Mouse (Mus musculus) midbrain, postnatal 0 days (tissue): ENCODE measurements at regions not wholly inside any gene's neighbourhood (a gene's known extent, or its start where the extent isn't known, plus 50 kb on each side); places are given as distances from the start of the nearest gene placed in this dataset.
"Not testable (repeated sequence)": the region's sequence is repeated elsewhere in the genome, so short reads cannot be mapped to it uniquely, and the experiment has no call there.

Experiments used
- ATAC-seq: fragments of 200-750 bp; cut with Nextera tagmentation; 2 replicates; pipeline ENCODE4 v1.8.0; 2017; ENCODE audit warnings: moderate number of reproducible peaks, mild to moderate bottlenecking, moderate TSS enrichment, moderate library complexity; ENCODE audit not compliant: low FRiP score
- DNase-seq: peaks from one replicate; pipeline ENCODE4 v3.0.0-alpha.2; 2015; ENCODE audit warnings: low spot score
- H3K27ac ChIP-seq: fragments of 300-500 bp; sonication (generic); 2 replicates; pipeline ENCODE4 v1.5.1; 2014; ENCODE audit warnings: low read depth, mild to moderate bottlenecking, low read length, mixed read lengths
- H3K27me3 ChIP-seq: fragments of 300-500 bp; sonication (generic); 2 replicates; pipeline ENCODE4 v1.6.1; 2014; ENCODE audit warnings: low read length, control low read depth, mixed read lengths; ENCODE audit not compliant: insufficient read depth
- H3K36me3 ChIP-seq: fragments of 300-500 bp; sonication (generic); 2 replicates; pipeline ENCODE4 v1.6.1; 2014; ENCODE audit warnings: low read length, control low read depth, mixed read lengths; ENCODE audit not compliant: insufficient read depth
- H3K4me1 ChIP-seq: fragments of 300-500 bp; sonication (generic); 2 replicates; pipeline ENCODE4 v1.6.1; 2014; ENCODE audit warnings: mild to moderate bottlenecking, control low read depth, antibody characterized with exemption, low read length, mixed read lengths; ENCODE audit not compliant: insufficient read depth
- H3K4me2 ChIP-seq: fragments of 300-500 bp; sonication (generic); 2 replicates; pipeline ENCODE4 v1.6.1; 2014; ENCODE audit warnings: low read depth, mild to moderate bottlenecking, low read length, mixed read lengths; ENCODE audit not compliant: poor library complexity, severe bottlenecking
- H3K4me3 ChIP-seq: fragments of 300-500 bp; sonication (generic); 2 replicates; pipeline ENCODE4 v1.5.1; 2014; ENCODE audit warnings: low read depth, mild to moderate bottlenecking, low read length, moderate library complexity
- H3K9ac ChIP-seq: fragments of 300-500 bp; sonication (generic); replicated peaks from 2 replicates; pipeline ENCODE4 v1.6.1; 2014; ENCODE audit warnings: mild to moderate bottlenecking, low read length, moderate library complexity, mixed read lengths; ENCODE audit not compliant: poor library complexity, severe bottlenecking
- H3K9me3 ChIP-seq: fragments of 300-500 bp; sonication (generic); 2 replicates; pipeline ENCODE4 v1.6.1; 2016; ENCODE audit warnings: low read length, control low read depth
- CTCF ChIP-seq: IDR thresholded peaks from 2 replicates; pipeline ENCODE4 v1.5.1; 2016; ENCODE audit warnings: antibody characterized with exemption, mild to moderate bottlenecking
- WGBS: fragments of 180-500 bp; shearing (Covaris S2); extraction: QIAGEN DNeasy Blood & Tissue Kit; methylation state at CpG from one replicate; pipeline ENCODE4 v1.1.7; 2014; 5-methylcytosine and 5-hydroxymethylcytosine counted together

DNA sequence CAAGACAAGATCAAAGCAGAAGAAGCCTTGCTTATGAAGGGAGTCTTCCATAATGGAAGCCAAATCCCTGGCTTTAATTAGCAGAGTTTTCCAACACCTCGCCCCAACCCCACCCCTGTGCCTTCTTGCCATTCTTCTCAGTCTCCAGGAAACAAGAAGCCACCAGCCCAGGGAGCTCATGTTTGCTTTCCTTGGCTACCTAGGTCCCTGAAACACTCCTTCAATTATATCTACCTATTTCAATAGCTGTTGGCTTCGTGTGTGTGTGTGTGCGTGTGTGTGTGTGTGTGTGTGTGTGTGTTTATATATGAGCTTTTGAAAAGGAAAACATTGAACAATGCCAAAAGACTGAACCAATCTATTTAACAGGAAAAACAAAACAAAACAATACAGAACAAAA is 82.5 kb upstream of the Nt5e start:
- Histone ChIP-seq H3K4me2 (no peak overlapping the region), H3K36me3 (no peaks in the 10 kb centered on the region), H3K9me3 (no peaks in the 10 kb centered on the region), H3K27ac (no peak overlapping the region), H3K27me3 (peaks cover 5% of the 10 kb centered on the region; the same call in 1 of the 2 replicates), H3K4me3 (no peak overlapping the region), H3K9ac (no peak overlapping the region), H3K4me1 (no peaks in the 10 kb centered on the region)
- WGBS: 84% methylated on average over 3 of the region's 3 CpGs
- no peak for ATAC-seq
- TF ChIP-seq CTCF: no peak
- no peak for DNase-seq

DNA sequence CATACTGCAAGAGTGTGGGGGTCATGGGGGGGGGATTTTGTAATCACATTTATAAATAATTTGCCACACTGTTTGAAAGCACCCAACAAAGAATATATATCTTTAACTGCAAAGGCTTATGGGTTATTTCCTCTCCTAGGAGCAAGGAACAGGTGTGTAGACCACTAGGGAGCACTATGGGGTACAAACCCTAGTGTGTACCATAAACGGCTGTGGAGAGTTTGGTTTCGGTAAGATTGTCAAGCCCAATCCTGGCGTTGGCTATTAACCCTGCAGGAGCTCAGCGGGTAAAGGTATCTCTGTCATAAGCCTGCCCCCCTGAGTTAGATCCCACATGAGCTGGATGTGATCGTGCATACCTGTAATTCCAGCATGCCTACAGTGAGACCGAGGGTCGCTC is 71.0 kb upstream of the Nt5e start:
- no peaks in the 10 kb centered on the region for H3K36me3 ChIP-seq
- H3K9me3 ChIP-seq: no peaks in the 10 kb centered on the region
- no peak for TF ChIP-seq CTCF
- H3K4me2 ChIP-seq: no peak overlapping the region
- WGBS: 77% methylated on average over 7 of the region's 7 CpGs
- no peak overlapping the region for H3K9ac ChIP-seq
- no peak overlapping the region for H3K27ac ChIP-seq
- H3K27me3 ChIP-seq: no peaks in the 10 kb centered on the region
- no peak for ATAC-seq
- no peaks in the 10 kb centered on the region for H3K4me1 ChIP-seq
- H3K4me3 ChIP-seq: no peak overlapping the region
- DNase-seq: no peak

DNA sequence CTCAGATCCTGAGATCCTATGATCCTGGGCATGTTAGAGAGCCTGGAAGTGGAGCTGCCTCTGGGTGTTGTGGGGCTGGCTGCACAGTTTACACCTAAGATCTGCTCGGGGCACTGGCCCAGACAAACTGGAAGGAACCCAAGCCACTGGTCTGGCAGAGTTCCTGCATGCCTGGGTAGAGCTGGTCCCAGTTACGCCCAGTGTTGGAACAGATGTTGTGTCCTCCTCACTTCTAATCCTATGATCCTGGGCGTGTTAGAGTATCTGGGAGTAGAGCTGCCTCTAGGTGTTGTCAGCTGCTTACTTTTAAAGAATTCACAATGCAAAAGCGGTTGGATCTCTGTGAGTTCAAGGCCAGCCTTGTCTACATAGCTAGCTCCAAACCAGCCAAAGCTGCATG is 67.4 kb upstream of the Nt5e start:
- Histone ChIP-seq H3K36me3 (no peaks in the 10 kb centered on the region), H3K9ac (no peak overlapping the region), H3K27me3 (no peaks in the 10 kb centered on the region), H3K4me2 (no peak overlapping the region), H3K4me3 (no peak overlapping the region), H3K27ac (no peak overlapping the region), H3K4me1 (no peaks in the 10 kb centered on the region), H3K9me3 (no peaks in the 10 kb centered on the region)
- no peak for DNase-seq
- no peak for TF ChIP-seq CTCF
- no peak for ATAC-seq
- 88% methylated on average over 4 of the region's 4 CpGs for WGBS

DNA sequence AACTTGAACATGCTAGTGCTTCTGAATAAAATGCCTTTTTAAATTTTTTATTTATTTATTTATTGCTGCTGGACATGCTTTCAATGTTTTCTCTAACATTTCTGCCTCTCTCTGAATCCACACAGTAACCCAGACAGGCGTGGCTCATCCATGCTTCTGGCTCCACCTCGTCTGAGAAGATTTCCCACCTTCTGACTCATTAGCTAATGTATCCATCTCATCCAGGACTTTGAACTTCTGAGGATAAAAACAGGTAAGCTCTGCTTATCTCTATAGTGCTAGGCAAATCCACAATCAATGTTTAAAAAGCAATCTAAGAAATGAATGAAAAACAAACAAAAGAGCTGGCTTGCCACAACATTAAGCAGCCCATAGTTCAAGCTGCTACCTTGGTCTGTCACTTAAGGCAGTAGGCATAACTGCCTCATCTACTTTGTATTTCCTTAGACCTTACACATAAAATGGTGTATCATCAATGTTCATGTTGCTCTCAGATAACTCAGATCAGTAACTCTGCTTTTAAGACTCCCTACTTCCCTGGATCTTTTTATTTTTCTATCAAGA is 66.8 kb upstream of the Nt5e start:
- no peaks in the 10 kb centered on the region for H3K36me3 ChIP-seq
- no peak overlapping the region for H3K4me2 ChIP-seq
- H3K27ac ChIP-seq: no peak overlapping the region
- H3K4me1 ChIP-seq: no peaks in the 10 kb centered on the region
- H3K4me3 ChIP-seq: no peak overlapping the region
- no peaks in the 10 kb centered on the region for H3K27me3 ChIP-seq
- H3K9ac ChIP-seq: no peak overlapping the region
- no peak for DNase-seq
- TF ChIP-seq CTCF: no peak
- ATAC-seq: no peak
- 77% methylated on average over 2 of the region's 2 CpGs for WGBS
- H3K9me3 ChIP-seq: no peaks in the 10 kb centered on the region

DNA sequence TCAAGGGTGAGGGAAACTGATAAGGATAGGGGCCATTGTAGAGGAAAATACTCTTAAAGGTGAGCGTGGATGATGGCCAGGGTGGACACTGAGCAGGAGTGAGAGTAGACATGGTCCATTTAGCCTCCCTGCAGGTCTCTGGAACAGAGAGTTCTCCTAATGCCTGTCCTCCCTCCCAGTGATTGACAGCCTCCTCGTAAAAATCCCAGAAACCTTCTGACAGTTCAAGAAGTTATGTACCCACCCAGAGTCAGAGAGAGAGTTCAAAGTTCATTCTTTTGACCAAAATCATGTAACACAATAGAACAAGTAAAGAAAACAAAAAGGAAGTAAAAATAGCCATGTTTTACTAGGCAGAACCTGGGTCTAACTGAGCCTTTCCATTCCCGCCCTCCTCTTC is 64.5 kb upstream of the Nt5e start:
- Histone ChIP-seq H3K9me3 (no peaks in the 10 kb centered on the region), H3K27ac (no peak overlapping the region), H3K27me3 (no peaks in the 10 kb centered on the region), H3K4me2 (no peak overlapping the region), H3K36me3 (no peaks in the 10 kb centered on the region), H3K9ac (no peak overlapping the region), H3K4me3 (no peak overlapping the region), H3K4me1 (no peaks in the 10 kb centered on the region)
- DNase-seq (no peak), ATAC-seq (no peak)
- 75% methylated on average over 3 of the region's 3 CpGs for WGBS
- TF ChIP-seq CTCF: no peak

DNA sequence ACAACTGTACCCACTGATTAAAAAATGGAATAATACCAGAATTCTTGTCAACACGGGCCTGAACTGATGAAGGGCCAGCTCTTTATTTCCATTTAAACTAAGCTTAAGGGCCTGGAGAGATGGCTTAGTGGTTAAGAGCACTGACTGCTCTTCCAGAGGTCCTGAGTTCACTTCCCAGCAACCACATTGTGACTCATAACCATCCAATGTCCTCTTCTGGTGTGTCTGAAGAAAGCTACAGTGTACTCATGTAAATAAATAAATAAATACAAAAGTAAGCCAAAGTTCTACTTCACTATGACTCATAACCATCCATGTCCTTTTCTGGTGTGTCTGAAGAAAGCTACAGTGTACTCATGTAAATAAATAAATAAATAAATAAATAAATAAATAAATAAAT is 60.7 kb upstream of the Nt5e start:
- not testable (repeated sequence) for H3K36me3 ChIP-seq, ATAC-seq, H3K4me2 ChIP-seq, H3K4me3 ChIP-seq, H3K27ac ChIP-seq, H3K9me3 ChIP-seq, H3K4me1 ChIP-seq, H3K9ac ChIP-seq, DNase-seq, H3K27me3 ChIP-seq
- 89% methylated on average over 1 of the region's 1 CpGs for WGBS
